Mouse (Mus musculus) neural tube, embryonic 13.5 days (tissue): ENCODE data around the gene Mab21l1. TPM values are rescaled to one million over a fixed set of nuclear protein-coding genes. Genes with fewer than 3 reads are reported as not detected.

Experiments used
- ATAC-seq: fragments of 200-750 bp; cut with Nextera tagmentation; 2 replicates; pipeline ENCODE4 v1.8.0; 2017; ENCODE audit warnings: low read depth, mild to moderate bottlenecking, moderate TSS enrichment, moderate library complexity
- H3K27ac ChIP-seq: fragments of 300-500 bp; sonication (generic); replicated peaks from 2 replicates; pipeline ENCODE4 v1.5.1; 2015; ENCODE audit warnings: moderate library complexity, mild to moderate bottlenecking, inconsistent platforms
- H3K27me3 ChIP-seq: fragments of 300-500 bp; sonication (generic); 2 replicates; pipeline ENCODE4 v1.6.1; 2015; ENCODE audit warnings: mild to moderate bottlenecking, inconsistent platforms
- H3K36me3 ChIP-seq: fragments of 300-500 bp; sonication (generic); 2 replicates; pipeline ENCODE4 v1.6.1; 2015; ENCODE audit warnings: mild to moderate bottlenecking, inconsistent platforms
- H3K4me1 ChIP-seq: fragments of 300-500 bp; sonication (generic); replicated peaks from 2 replicates; pipeline ENCODE4 v1.6.1; 2015; ENCODE audit warnings: inconsistent platforms
- H3K4me2 ChIP-seq: fragments of 300-500 bp; sonication (generic); 2 replicates; pipeline ENCODE4 v1.6.1; 2015; ENCODE audit warnings: inconsistent platforms, mild to moderate bottlenecking, moderate library complexity
- H3K4me3 ChIP-seq: fragments of 300-500 bp; sonication (generic); 2 replicates; pipeline ENCODE4 v1.5.1; 2015; ENCODE audit warnings: mild to moderate bottlenecking, inconsistent platforms
- H3K9ac ChIP-seq: fragments of 300-500 bp; sonication (generic); 2 replicates; pipeline ENCODE4 v1.6.1; 2015; ENCODE audit warnings: moderate library complexity, mild to moderate bottlenecking, inconsistent platforms
- H3K9me3 ChIP-seq: fragments of 300-500 bp; sonication (generic); 2 replicates; pipeline ENCODE4 v1.6.1; 2016; ENCODE audit warnings: inconsistent platforms
- WGBS: fragments of 180-500 bp; shearing (Covaris S2); methylation state at CpG from one replicate; pipeline ENCODE4 v1.1.7; 2015; 5-methylcytosine and 5-hydroxymethylcytosine counted together
- polyA plus RNA-seq: library from polyadenylated mRNA; unstranded; fragments of >200 nt; fragmentation: Nextera tagmentation; extraction: Ambion mirVana; gene quantifications from 2 replicates; pipeline ENCODE4 v1.2.1, GENCODE M21; 2015

Gene Mab21l1
- polyA plus RNA-seq, 1 experiment from 2014 or later = 80.7 TPM

- Histone ChIP-seq H3K27ac (peak overlapping the region; percentile 65), H3K27me3 (no peaks in the 10 kb centered on the region), H3K4me3 (no peak overlapping the region), H3K36me3 (no peaks in the 10 kb centered on the region), H3K4me2 (no peak overlapping the region), H3K4me1 (peaks cover 39% of the 10 kb centered on the region), H3K9ac (no peak overlapping the region; the same call in 1 of the 2 replicates), H3K9me3 (no peaks in the 10 kb centered on the region)
- 18% methylated on average over 11 of the region's 11 CpGs for WGBS
- ATAC-seq = peak; percentile 68
Observed at GRCm38 (mm10) chr3:55755805-55756601, 26.3 kb upstream of the Mab21l1 start.

DNA sequence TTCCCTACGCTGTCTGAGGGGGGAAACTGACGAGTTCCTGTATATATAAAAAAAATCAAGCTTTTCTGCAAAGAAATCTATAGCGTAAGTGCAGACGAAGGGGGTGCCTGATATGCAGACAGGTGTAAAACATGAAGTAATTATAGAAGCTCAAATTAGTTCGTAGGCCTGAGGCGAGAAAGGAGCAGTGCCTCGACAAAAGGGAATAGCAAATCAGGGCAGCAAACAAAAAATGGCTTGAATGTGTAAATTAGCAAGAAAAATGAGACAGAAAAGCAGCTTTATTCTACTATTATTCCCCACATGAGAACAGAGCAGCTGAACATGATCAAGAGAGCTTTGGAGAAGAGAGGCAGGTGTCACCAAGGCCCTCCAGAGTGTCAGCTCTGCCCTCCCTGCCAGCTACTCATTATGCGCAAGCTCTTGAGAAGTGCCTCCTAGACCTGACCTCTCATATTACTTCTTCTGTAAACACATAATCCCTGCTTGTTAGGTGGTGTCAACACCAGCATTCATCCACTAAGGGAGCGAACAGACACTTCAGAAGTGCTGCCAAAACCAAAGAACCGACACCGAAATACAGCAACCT is 25.6 kb upstream of the Mab21l1 start:
- H3K9ac ChIP-seq = no peak overlapping the region
- H3K4me3 ChIP-seq = no peak overlapping the region
- no peaks in the 10 kb centered on the region for H3K9me3 ChIP-seq
- H3K27me3 ChIP-seq = no peaks in the 10 kb centered on the region
- peaks cover 32% of the 10 kb centered on the region for H3K4me1 ChIP-seq
- no peaks in the 10 kb centered on the region for H3K36me3 ChIP-seq
- H3K4me2 ChIP-seq = no peak overlapping the region
- no peak for ATAC-seq
- 52% methylated on average over 11 of the region's 11 CpGs for WGBS
- H3K27ac ChIP-seq = peak overlapping the region; percentile 65

GRCm38 (mm10) chr3:55758297-55758696 is 24.0 kb upstream of the Mab21l1 start:
- no peak overlapping the region for H3K4me3 ChIP-seq
- no peak for ATAC-seq
- H3K27me3 ChIP-seq = no peaks in the 10 kb centered on the region
- H3K4me2 ChIP-seq = no peak overlapping the region
- H3K36me3 ChIP-seq = no peaks in the 10 kb centered on the region
- no peak overlapping the region for H3K9ac ChIP-seq
- H3K4me1 ChIP-seq = peaks cover 28% of the 10 kb centered on the region
- H3K27ac ChIP-seq = no peak overlapping the region
- WGBS = 68% methylated on average over 8 of the region's 8 CpGs
- H3K9me3 ChIP-seq = no peaks in the 10 kb centered on the region

DNA sequence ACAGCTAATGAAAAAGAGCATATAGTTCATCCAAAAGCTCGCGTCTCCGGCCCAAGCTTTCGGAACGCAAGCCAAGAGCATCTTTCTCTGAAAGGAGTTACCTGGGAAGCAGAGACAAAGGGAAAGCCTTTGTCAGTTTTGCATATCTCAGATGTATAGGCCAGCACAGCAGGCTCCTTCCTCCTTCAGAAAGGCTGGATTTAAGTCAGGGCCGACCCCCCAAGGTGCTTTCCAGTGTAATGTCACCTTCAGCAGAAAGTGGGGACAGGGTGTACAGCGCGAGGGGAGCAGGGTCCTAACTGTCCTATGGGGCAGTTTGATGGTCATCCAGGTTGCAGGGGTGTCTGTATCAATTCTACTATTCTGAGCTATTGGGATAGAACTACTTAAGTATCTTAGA is 18.7 kb upstream of the Mab21l1 start:
- Histone ChIP-seq H3K36me3 (no peaks in the 10 kb centered on the region), H3K4me2 (no peak overlapping the region), H3K4me3 (no peak overlapping the region), H3K4me1 (peaks cover 4% of the 10 kb centered on the region; the same call in 1 of the 2 replicates), H3K27ac (no peak overlapping the region), H3K9me3 (no peaks in the 10 kb centered on the region), H3K9ac (no peak overlapping the region), H3K27me3 (no peaks in the 10 kb centered on the region)
- 35% methylated on average over 8 of the region's 8 CpGs for WGBS
- no peak for ATAC-seq

- Histone ChIP-seq H3K27ac (no peak overlapping the region), H3K4me3 (no peak overlapping the region), H3K9ac (no peak overlapping the region), H3K36me3 (0 out of 2 replicates have a peak, but pooled peaks cover 5% of the 10 kb centered on the region), H3K9me3 (no peaks in the 10 kb centered on the region), H3K4me1 (peaks cover 7% of the 10 kb centered on the region), H3K4me2 (no peak overlapping the region), H3K27me3 (no peaks in the 10 kb centered on the region)
- no peak for ATAC-seq
- WGBS = 75% methylated on average over 2 of the region's 2 CpGs
Observed at GRCm38 (mm10) chr3:55768654-55769053, 13.7 kb upstream of the Mab21l1 start.

- H3K9ac ChIP-seq = no peak overlapping the region
- no peak overlapping the region for H3K4me2 ChIP-seq
- 19% methylated on average over 2 of the region's 2 CpGs for WGBS
- H3K27ac ChIP-seq = no peak overlapping the region
- peak; percentile 57; the same call in 1 of the 2 replicates for ATAC-seq
- H3K4me3 ChIP-seq = no peak overlapping the region
- H3K36me3 ChIP-seq = 0 out of 2 replicates have a peak, but pooled peaks cover 5% of the 10 kb centered on the region
- peaks cover 10% of the 10 kb centered on the region for H3K4me1 ChIP-seq
- no peaks in the 10 kb centered on the region for H3K27me3 ChIP-seq
- no peaks in the 10 kb centered on the region for H3K9me3 ChIP-seq
Observed at GRCm38 (mm10) chr3:55769308-55769707, 13.0 kb upstream of the Mab21l1 start.

- H3K9ac ChIP-seq = 0 out of 2 replicates have a peak overlapping the region, but pooled peaks have one; percentile 14
- WGBS = 28% methylated on average over 6 of the region's 6 CpGs
Observed at GRCm38 (mm10) chr3:55774203-55774602, 8.1 kb upstream of the Mab21l1 start.

GRCm38 (mm10) chr3:55775245-55775644 is 7.1 kb upstream of the Mab21l1 start:
- H3K9me3 ChIP-seq = no peaks in the 10 kb centered on the region
- H3K27me3 ChIP-seq = peaks cover 7% of the 10 kb centered on the region
- no peak for ATAC-seq
- H3K9ac ChIP-seq = no peak overlapping the region
- peak overlapping the region; percentile 63 for H3K27ac ChIP-seq
- WGBS = 17% methylated on average over 7 of the region's 7 CpGs
- peaks cover 35% of the 10 kb centered on the region for H3K4me1 ChIP-seq
- H3K4me2 ChIP-seq = no peak overlapping the region
- 0 out of 2 replicates have a peak, but pooled peaks cover 5% of the 10 kb centered on the region for H3K36me3 ChIP-seq
- no peak overlapping the region for H3K4me3 ChIP-seq

More at GRCm38 (mm10) chr3:55774203-55774602, 8.1 kb upstream of the Mab21l1 start:
- Histone ChIP-seq H3K4me1 (peaks cover 31% of the 10 kb centered on the region), H3K9me3 (no peaks in the 10 kb centered on the region), H3K4me3 (no peak overlapping the region), H3K27ac (peak overlapping the region; percentile 71), H3K27me3 (peaks cover 4% of the 10 kb centered on the region), H3K36me3 (0 out of 2 replicates have a peak, but pooled peaks cover 5% of the 10 kb centered on the region), H3K4me2 (no peak overlapping the region)
- 0 out of 2 replicates have a peak, but pooled peaks have one; percentile 37 for ATAC-seq

DNA sequence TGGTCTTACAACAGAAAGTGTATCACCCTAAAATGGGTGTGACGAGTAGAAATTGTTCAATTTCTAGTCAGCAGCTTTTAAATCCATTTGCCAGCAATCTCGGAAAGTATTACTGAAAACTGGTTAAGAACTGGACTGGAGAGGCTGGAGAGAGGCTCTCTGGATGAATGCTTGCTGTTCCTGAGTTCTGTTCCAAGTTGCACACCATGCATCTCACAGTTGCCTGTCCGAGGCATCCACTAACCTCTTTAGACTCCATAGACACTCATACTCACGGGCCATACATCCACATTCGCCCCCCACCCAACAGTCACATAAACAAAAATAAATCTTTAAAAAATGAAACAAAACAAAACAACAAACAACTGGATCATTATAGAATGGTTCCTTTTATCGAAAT is 6.6 kb upstream of the Mab21l1 start:
- no peak for ATAC-seq
- Histone ChIP-seq H3K36me3 (0 out of 2 replicates have a peak, but pooled peaks cover 4% of the 10 kb centered on the region), H3K9ac (no peak overlapping the region), H3K27me3 (peaks cover 12% of the 10 kb centered on the region), H3K9me3 (no peaks in the 10 kb centered on the region), H3K4me2 (no peak overlapping the region), H3K4me3 (no peak overlapping the region), H3K27ac (peak overlapping the region; percentile 63), H3K4me1 (peaks cover 40% of the 10 kb centered on the region)
- 70% methylated on average over 6 of the region's 6 CpGs for WGBS

DNA sequence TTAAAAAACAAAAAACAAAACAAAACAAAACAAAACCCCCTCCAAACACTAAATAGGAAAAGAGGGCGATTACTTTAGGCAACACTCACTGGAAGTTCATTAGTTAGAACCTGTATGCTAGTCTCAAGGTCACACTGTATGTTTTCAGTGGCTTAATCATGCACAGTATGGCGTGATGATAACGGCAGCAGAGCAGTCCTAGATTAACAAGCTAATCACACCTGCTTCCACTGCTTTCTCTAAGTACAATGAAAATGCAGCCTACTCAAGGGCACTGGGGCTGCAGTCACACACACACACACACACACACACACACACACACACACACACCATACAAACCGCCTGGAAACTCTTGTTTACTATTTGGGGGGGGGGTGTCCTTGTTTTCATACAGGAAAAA is 4.8 kb upstream of the Mab21l1 start:
- peak overlapping the region; percentile 49; the same call in 1 of the 2 replicates for H3K27ac ChIP-seq
- ATAC-seq = no peak
- H3K36me3 ChIP-seq = no peaks in the 10 kb centered on the region
- H3K4me3 ChIP-seq = no peak overlapping the region
- no peaks in the 10 kb centered on the region for H3K9me3 ChIP-seq
- H3K4me2 ChIP-seq = peak overlapping the region; percentile 21; the same call in 1 of the 2 replicates
- no peak overlapping the region for H3K9ac ChIP-seq
- peaks cover 58% of the 10 kb centered on the region for H3K4me1 ChIP-seq
- H3K27me3 ChIP-seq = peaks cover 23% of the 10 kb centered on the region
- WGBS = 37% methylated on average over 4 of the region's 4 CpGs

GRCm38 (mm10) chr3:55778764-55779730 is 3.3 kb upstream of the Mab21l1 start:
- no peak for ATAC-seq
- H3K4me3 ChIP-seq = no peak overlapping the region
- peak overlapping the region; percentile 44; the same call in 1 of the 2 replicates for H3K9ac ChIP-seq
- WGBS = 33% methylated on average over 8 of the region's 8 CpGs
- H3K4me1 ChIP-seq = peaks cover 69% of the 10 kb centered on the region
- H3K4me2 ChIP-seq = peak overlapping the region; percentile 40
- H3K36me3 ChIP-seq = no peaks in the 10 kb centered on the region
- peak overlapping the region; percentile 79 for H3K27ac ChIP-seq
- H3K27me3 ChIP-seq = peaks cover 37% of the 10 kb centered on the region
- no peaks in the 10 kb centered on the region for H3K9me3 ChIP-seq
